Comparison of ENCODE assay signal across 15 mouse cellular contexts in genomic region chr2:164558991-164559645, GRCm38 (mm10). TPM values are rescaled to one million over a fixed set of nuclear protein-coding genes. Genes with fewer than 3 reads are reported as not detected.
DNase-seq lines count a peak whose midpoint lies in the region; ATAC-seq and TF ChIP-seq lines count a peak whose summit lies in the region.
"Had no signal": no experiment of that assay in that cellular context is flagged by ENCODE, and none has a peak within 500 bp of the region (broad histone marks: within the 10 kb centered on the region; RNA-seq: fewer than 3 reads in every experiment).

No protein-coding gene starts in this region.

- DNase-seq in liver, embryonic 11.5 days (ENCODE audit: low spot score): peak; percentile 40
- DNase-seq in liver, postnatal 0 days: no peak
- DNase-seq in ES-E14 (ENCODE audit: low read depth, low spot score): peak; percentile 35
- no peak for DNase-seq in limb, embryonic 10.5 days (ENCODE audit: low spot score)
- DNase-seq in kidney, adult 18-20 months: no peak
- no peak for DNase-seq in cerebellum, adult 11 months
- DNase-seq in gastrocnemius, adult 8-10 months (ENCODE audit: low spot score in 2 of 2): no peak
- DNase-seq: gastrocnemius, adult 2 months; left cerebral cortex, postnatal 4 days had no signal

- H3K9me3 ChIP-seq in liver, embryonic 11.5 days (ENCODE audit: control insufficient read depth, low read length): no peaks in the 10 kb centered on the region
- H3K9me3 ChIP-seq in liver, postnatal 0 days (ENCODE audit: low read length): no peaks in the 10 kb centered on the region
- no peaks in the 10 kb centered on the region for H3K9me3 ChIP-seq in ES-E14 (ENCODE audit: control insufficient read depth, insufficient read depth, low read depth, low read length)
- no peaks in the 10 kb centered on the region for H3K9me3 ChIP-seq in limb, embryonic 10.5 days (replicated peaks)
- H3K9me3 ChIP-seq: heart, embryonic 15.5 days; midbrain, embryonic 10.5 days; neural tube, embryonic 12.5 days had no signal

- no peak for ATAC-seq in liver, embryonic 11.5 days (replicated peaks; ENCODE audit: low FRiP score)
- no peak for ATAC-seq in liver, postnatal 0 days
- peak; percentile 42 for ATAC-seq in megakaryocyte progenitor cell, adult 5-6 weeks (replicated peaks; ENCODE audit: poor library complexity)
- ATAC-seq: hindbrain, embryonic 16.5 days had no signal

- no peak overlapping the region for H3K27ac ChIP-seq in liver, embryonic 11.5 days (ENCODE audit: low read depth, low read length)
- no peak overlapping the region for H3K27ac ChIP-seq in liver, postnatal 0 days (ENCODE audit: low read depth)
- H3K27ac ChIP-seq in ES-E14 (ENCODE audit: insufficient read depth, low read depth, low read length, poor library complexity, severe bottlenecking): peak overlapping the region; percentile 34; the same call in 1 of the 2 replicates
- 0 out of 2 replicates have a peak overlapping the region, but pooled peaks have one; percentile 50 for H3K27ac ChIP-seq in limb, embryonic 10.5 days
- H3K27ac ChIP-seq: gastrocnemius, adult 2 months; heart, embryonic 15.5 days; midbrain, embryonic 10.5 days; neural tube, embryonic 12.5 days had no signal

- H3K36me3 ChIP-seq in liver, embryonic 11.5 days (ENCODE audit: control insufficient read depth, insufficient read depth, low read length): no peaks in the 10 kb centered on the region
- H3K36me3 ChIP-seq in liver, postnatal 0 days (replicated peaks; ENCODE audit: insufficient read depth, low read length): no peaks in the 10 kb centered on the region
- H3K36me3 ChIP-seq in ES-E14 (ENCODE audit: control insufficient read depth, insufficient read depth, low read length, poor library complexity, severe bottlenecking): no peaks in the 10 kb centered on the region
- H3K36me3 ChIP-seq in limb, embryonic 10.5 days: no peaks in the 10 kb centered on the region
- H3K36me3 ChIP-seq: heart, embryonic 15.5 days; midbrain, embryonic 10.5 days; neural tube, embryonic 12.5 days had no signal

- in situ Hi-C loops in ES-E14 (cut with MboI; ENCODE audit: low sequenced_read_pairs in 2 of 2, unreplicated experiment in 2 of 2): no loop called here

- H3K27me3 ChIP-seq in liver, embryonic 11.5 days (replicated peaks; ENCODE audit: control insufficient read depth, insufficient read depth, low read length): peaks cover 24% of the 10 kb centered on the region
- peaks cover 27% of the 10 kb centered on the region for H3K27me3 ChIP-seq in liver, postnatal 0 days (ENCODE audit: insufficient read depth, low read length)
- peaks cover 23% of the 10 kb centered on the region for H3K27me3 ChIP-seq in limb, embryonic 10.5 days (ENCODE audit: low read depth, poor library complexity, severe bottlenecking)

- 0 out of 2 replicates have a peak overlapping the region, but pooled peaks have one; percentile 7 for H3K4me2 ChIP-seq in liver, embryonic 11.5 days
- no peak overlapping the region for H3K4me2 ChIP-seq in liver, postnatal 0 days (ENCODE audit: low read depth, low read length)
- H3K4me2 ChIP-seq: heart, embryonic 15.5 days; neural tube, embryonic 12.5 days had no signal

- TF ChIP-seq CTCF in liver, postnatal 0 days (IDR thresholded peaks at IDR 0.05; ENCODE audit: low read depth): no peak

- WGBS in liver, embryonic 11.5 days: 31% methylated on average over 16 of the region's 16 CpGs
- 18% methylated on average over 16 of the region's 16 CpGs for WGBS in liver, postnatal 0 days (ENCODE audit: insufficient replicate concordance)
- 46% methylated on average over 16 of the region's 16 CpGs for WGBS in limb, embryonic 10.5 days

- no peak for TF ChIP-seq EP300 in liver, postnatal 0 days (IDR thresholded peaks at IDR 0.05; ENCODE audit: low read depth)

- H3K9ac ChIP-seq in liver, embryonic 11.5 days (ENCODE audit: low read depth, low read length): peak overlapping the region; percentile 46; the same call in 1 of the 2 replicates
- no peak overlapping the region for H3K9ac ChIP-seq in liver, postnatal 0 days (replicated peaks)
- H3K9ac ChIP-seq in ES-E14 (ENCODE audit: insufficient read depth, low read depth, low read length, poor library complexity, severe bottlenecking): no peak overlapping the region
- H3K9ac ChIP-seq: heart, embryonic 15.5 days; neural tube, embryonic 12.5 days had no signal

- no peak overlapping the region for H3K4me3 ChIP-seq in liver, embryonic 11.5 days (ENCODE audit: low read depth, low read length)
- H3K4me3 ChIP-seq in liver, postnatal 0 days (ENCODE audit: low read depth, low read length): no peak overlapping the region
- H3K4me3 ChIP-seq in ES-E14 (ENCODE audit: insufficient read depth in 1 of 2, low read depth in 1 of 2, low read length in 2 of 2, poor library complexity in 1 of 2, severe bottlenecking in 1 of 2): peak overlapping the region in 1 of 2 experiments; percentile 37; a peak in 1 of 4 replicates
- H3K4me3 ChIP-seq in limb, embryonic 10.5 days: no peak overlapping the region
- H3K4me3 ChIP-seq: gastrocnemius, adult 2 months; heart, embryonic 15.5 days; midbrain, embryonic 10.5 days; neural tube, embryonic 12.5 days had no signal

- H3K4me1 ChIP-seq in liver, embryonic 11.5 days (replicated peaks; ENCODE audit: control insufficient read depth, insufficient read depth, low read length): peaks cover 4% of the 10 kb centered on the region
- peaks cover 2% of the 10 kb centered on the region; the same call in 1 of the 2 replicates for H3K4me1 ChIP-seq in liver, postnatal 0 days (ENCODE audit: insufficient read depth)
- H3K4me1 ChIP-seq in ES-E14 (ENCODE audit: control insufficient read depth in 2 of 2, insufficient read depth in 2 of 2, low read length in 2 of 2, poor library complexity in 1 of 2): peaks cover 4 to 6% of the 10 kb centered on the region in 2 experiments; a peak in 1 of 4 replicates
- H3K4me1 ChIP-seq in limb, embryonic 10.5 days: peaks cover 28% of the 10 kb centered on the region

TF ChIP-seq in ES-E14, 5 proteins besides CTCF, POLR2A, EP300 and RAD21:
- TF ChIP-seq MAFK (IDR thresholded peaks at IDR 0.05; ENCODE audit: insufficient read depth, low read depth, low read length): no peak
TF ChIP-seq in ES-E14: peak in this region for 0.

RNA-seq across cellular contexts. Expression of gene Wfdc2, which starts 3.1 kb away (rescaled TPM):
- 8.2 and 9.1 TPM in 2 replicates for polyA plus RNA-seq in liver, embryonic 11.5 days (2014; fragmentation: Nextera tagmentation; extraction: Ambion mirVana)
- polyA plus RNA-seq in liver, postnatal 0 days (2015; fragmentation: Nextera tagmentation; extraction: Ambion mirVana): 3.0 and 3.3 TPM in 2 replicates
- 41.5 and 58.4 TPM in 2 replicates for total RNA-seq in ES-E14 (2012; rRNA removed)
- polyA plus RNA-seq in limb, embryonic 10.5 days (2016; fragmentation: Nextera tagmentation; extraction: Ambion mirVana): 35.5 and 40.0 TPM in 2 replicates
- total RNA-seq in megakaryocyte progenitor cell, adult 5-6 weeks (2015): not detected in 2 replicates
- total RNA-seq in megakaryocyte progenitor cell, adult 5-6 weeks (2017): 1.8 TPM in 1 of 2 replicates, not detected in the other
- total RNA-seq in gastrocnemius, adult 8-10 months (2022): not detected
- total RNA-seq: CH12.LX; gastrocnemius, adult 2 months had no signal

RNA-seq across cellular contexts. Expression of gene Spint3, which starts 14.1 kb away (rescaled TPM):
- polyA plus RNA-seq in liver, embryonic 11.5 days (2014; fragmentation: Nextera tagmentation; extraction: Ambion mirVana): not detected in 2 replicates
- polyA plus RNA-seq in liver, postnatal 0 days (2015; fragmentation: Nextera tagmentation; extraction: Ambion mirVana): not detected in 2 replicates
- not detected in 2 replicates for total RNA-seq in ES-E14 (2012; rRNA removed)
- not detected in 2 replicates for polyA plus RNA-seq in limb, embryonic 10.5 days (2016; fragmentation: Nextera tagmentation; extraction: Ambion mirVana)
- not detected in 2 replicates for total RNA-seq in megakaryocyte progenitor cell, adult 5-6 weeks (2015)
- total RNA-seq in megakaryocyte progenitor cell, adult 5-6 weeks (2017): not detected in 2 replicates
- total RNA-seq in gastrocnemius, adult 8-10 months (2022): not detected
- total RNA-seq: CH12.LX; gastrocnemius, adult 2 months; left cerebral cortex, postnatal 4 days had no signal
- polyA plus RNA-seq: heart, embryonic 15.5 days; hindbrain, embryonic 16.5 days; midbrain, embryonic 10.5 days; neural tube, embryonic 12.5 days had no signal

RNA-seq across cellular contexts. Expression of gene Wfdc6a, which starts 26.1 kb away (rescaled TPM):
- not detected in 2 replicates for polyA plus RNA-seq in liver, embryonic 11.5 days (2014; fragmentation: Nextera tagmentation; extraction: Ambion mirVana)
- not detected in 2 replicates for polyA plus RNA-seq in liver, postnatal 0 days (2015; fragmentation: Nextera tagmentation; extraction: Ambion mirVana)
- not detected in 2 replicates for total RNA-seq in ES-E14 (2012; rRNA removed)
- polyA plus RNA-seq in limb, embryonic 10.5 days (2016; fragmentation: Nextera tagmentation; extraction: Ambion mirVana): not detected in 2 replicates
- total RNA-seq in megakaryocyte progenitor cell, adult 5-6 weeks (2015): not detected in 2 replicates
- not detected in 2 replicates for total RNA-seq in megakaryocyte progenitor cell, adult 5-6 weeks (2017)
- total RNA-seq in gastrocnemius, adult 8-10 months (2022): not detected
- total RNA-seq: CH12.LX; gastrocnemius, adult 2 months; left cerebral cortex, postnatal 4 days had no signal
- polyA plus RNA-seq: midbrain, embryonic 10.5 days; neural tube, embryonic 12.5 days had no signal

RNA-seq across cellular contexts. Expression of gene Eppin, which starts 34.3 kb away (rescaled TPM):
- polyA plus RNA-seq in liver, embryonic 11.5 days (2014; fragmentation: Nextera tagmentation; extraction: Ambion mirVana): not detected in 2 replicates
- not detected in 2 replicates for polyA plus RNA-seq in liver, postnatal 0 days (2015; fragmentation: Nextera tagmentation; extraction: Ambion mirVana)
- not detected in 2 replicates for total RNA-seq in ES-E14 (2012; rRNA removed)
- polyA plus RNA-seq in limb, embryonic 10.5 days (2016; fragmentation: Nextera tagmentation; extraction: Ambion mirVana): not detected in 2 replicates
- total RNA-seq in megakaryocyte progenitor cell, adult 5-6 weeks (2015): not detected in 2 replicates
- not detected in 2 replicates for total RNA-seq in megakaryocyte progenitor cell, adult 5-6 weeks (2017)
- total RNA-seq in gastrocnemius, adult 8-10 months (2022): not detected
- total RNA-seq: CH12.LX; gastrocnemius, adult 2 months; left cerebral cortex, postnatal 4 days had no signal
- polyA plus RNA-seq: heart, embryonic 15.5 days; hindbrain, embryonic 16.5 days; midbrain, embryonic 10.5 days; neural tube, embryonic 12.5 days had no signal

RNA-seq across cellular contexts. Expression of gene Wfdc6b, which starts 54.2 kb away (rescaled TPM):
- not detected in 2 replicates for polyA plus RNA-seq in liver, embryonic 11.5 days (2014; fragmentation: Nextera tagmentation; extraction: Ambion mirVana)
- not detected in 2 replicates for polyA plus RNA-seq in liver, postnatal 0 days (2015; fragmentation: Nextera tagmentation; extraction: Ambion mirVana)
- not detected in 2 replicates for total RNA-seq in ES-E14 (2012; rRNA removed)
- polyA plus RNA-seq in limb, embryonic 10.5 days (2016; fragmentation: Nextera tagmentation; extraction: Ambion mirVana): not detected in 2 replicates
- not detected in 2 replicates for total RNA-seq in megakaryocyte progenitor cell, adult 5-6 weeks (2015)
- not detected in 2 replicates for total RNA-seq in megakaryocyte progenitor cell, adult 5-6 weeks (2017)
- total RNA-seq in gastrocnemius, adult 8-10 months (2022): not detected
- total RNA-seq: CH12.LX; gastrocnemius, adult 2 months had no signal
- polyA plus RNA-seq: heart, embryonic 15.5 days; hindbrain, embryonic 16.5 days; midbrain, embryonic 10.5 days; neural tube, embryonic 12.5 days had no signal

Comparison
In these comparisons a context has a peak if more than half of its experiments do, and no peak if none do; other contexts are left out.
1. DNase-seq: peak in liver, embryonic 11.5 days (single experiment) and ES-E14 (single experiment); none in liver, postnatal 0 days (single experiment), limb, embryonic 10.5 days (single experiment), kidney, adult 18-20 months (single experiment), cerebellum, adult 11 months (single experiment) and gastrocnemius, adult 8-10 months (0 of 2).
2. H3K27ac ChIP-seq: peak in ES-E14 (single experiment) and limb, embryonic 10.5 days (single experiment); none in liver, embryonic 11.5 days (single experiment) and liver, postnatal 0 days (single experiment).
3. RNA of gene Wfdc2, which starts 3.1 kb away (total RNA-seq): 41.5 to 58.4 TPM in ES-E14; 1.8 TPM in megakaryocyte progenitor cell, adult 5-6 weeks and not detected in gastrocnemius, adult 8-10 months; every median in the first group is over 10 times any median in the second.